Mouse (Mus musculus): ENCODE measurements at regions not wholly inside any gene's neighbourhood (a gene's known extent, or its start where the extent isn't known, plus 50 kb on each side); places are given as distances from the start of the nearest gene placed in this dataset.

DNA sequence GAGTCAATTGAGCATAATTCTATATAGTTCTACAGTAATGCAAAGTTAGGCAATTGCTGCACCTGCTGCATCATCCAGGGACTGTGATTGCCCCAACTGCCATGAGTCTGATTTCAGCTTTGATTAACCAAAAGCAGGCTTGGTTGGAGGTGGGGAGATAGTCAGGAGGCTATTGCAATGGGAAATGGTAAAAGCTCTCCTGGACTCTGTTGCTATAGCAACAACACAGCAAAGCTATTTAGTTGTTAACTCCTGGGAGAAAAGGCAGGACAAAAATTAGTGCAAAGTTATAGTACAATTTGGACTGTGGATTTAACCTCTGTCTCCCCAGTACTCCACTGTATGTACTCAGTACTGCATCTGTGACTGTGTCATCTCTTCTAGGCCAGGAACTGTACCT lies 51.7 kb upstream of the Rasgrf1 start:
- DNase-seq (ENCODE audit: low spot score): no peak

- DNase-seq (ENCODE audit: low spot score): no peak
These were observed 59.0 kb upstream of the Rasgrf1 start for GRCm38 (mm10) chr9:89850491-89851282.

- no peak for DNase-seq (ENCODE audit: low spot score)
These were observed 59.8 kb upstream of the Rasgrf1 start for GRCm38 (mm10) chr9:89849947-89850346.

DNA sequence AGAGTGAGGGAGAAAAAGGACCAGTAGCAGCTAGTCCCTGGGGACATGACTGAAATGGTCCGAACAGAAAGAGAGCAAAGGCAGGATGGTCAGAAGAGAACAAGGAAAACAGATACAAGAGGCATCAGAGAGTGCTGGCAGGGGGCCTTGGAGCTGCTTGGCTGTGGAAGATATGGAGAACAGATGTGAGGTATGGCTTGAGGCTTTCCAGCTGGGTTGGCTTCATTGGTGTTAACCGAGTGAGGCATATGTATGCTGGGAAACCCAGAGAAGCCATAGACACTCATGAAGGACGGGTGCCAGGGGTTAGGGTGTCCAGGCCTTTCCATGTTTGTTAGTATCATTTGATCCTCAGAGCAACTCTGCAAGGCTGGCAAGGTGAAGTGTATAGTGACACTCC lies 61.1 kb upstream of the Rasgrf1 start:
- DNase-seq (ENCODE audit: low spot score): no peak

DNA sequence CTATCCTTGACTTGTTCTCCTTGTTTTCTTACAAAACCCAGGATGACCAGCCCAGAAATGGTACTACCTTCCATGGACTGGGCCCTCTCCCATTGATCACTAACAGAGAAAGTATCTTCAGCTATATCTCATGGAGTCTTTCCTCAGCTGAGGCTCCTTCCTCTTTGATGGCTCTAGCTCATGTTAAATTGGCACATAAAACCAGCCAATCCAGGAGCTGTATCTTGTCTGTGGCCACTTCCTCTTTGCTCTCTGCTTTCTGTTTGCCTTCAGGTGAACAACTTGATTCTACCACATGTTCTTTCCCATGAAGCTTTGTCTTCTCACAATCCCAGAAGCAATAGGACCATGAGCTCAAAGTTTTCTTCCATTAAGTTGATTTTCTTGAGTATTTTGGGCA lies 62.7 kb upstream of the Rasgrf1 start:
- no peak for DNase-seq (ENCODE audit: low spot score)

GRCm38 (mm10) chr9:89842776-89843089 lies 67.0 kb upstream of the Rasgrf1 start:
- DNase-seq (ENCODE audit: low spot score): no peak

GRCm38 (mm10) chr9:89841866-89842775 lies 67.6 kb upstream of the Rasgrf1 start:
- DNase-seq (ENCODE audit: low spot score): no peak

DNA sequence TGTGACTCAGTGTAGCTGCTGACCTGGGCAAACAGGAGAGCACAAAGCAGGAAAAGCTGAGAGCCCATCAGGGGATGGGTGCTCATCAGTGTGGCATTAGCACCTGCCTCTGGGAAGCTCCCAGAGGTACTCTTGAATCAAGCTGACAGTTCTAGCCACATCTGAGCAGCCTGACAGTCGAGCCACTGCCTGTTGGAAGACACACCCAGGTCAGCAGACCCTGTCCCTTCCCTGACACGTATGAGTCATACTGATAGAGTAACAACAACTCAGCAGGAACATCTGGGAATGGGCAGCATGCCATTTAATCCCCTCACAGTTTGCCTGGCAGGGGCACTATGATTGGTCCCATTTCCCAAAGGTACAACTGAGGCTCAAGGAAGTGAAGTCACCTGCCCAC lies 68.3 kb upstream of the Rasgrf1 start:
- DNase-seq (ENCODE audit: low spot score): no peak

- DNase-seq (ENCODE audit: low spot score): no peak
These were observed 73.1 kb upstream of the Rasgrf1 start for GRCm38 (mm10) chr9:89836454-89837245.

- no peak for DNase-seq (ENCODE audit: low spot score)
These were observed 76.1 kb upstream of the Rasgrf1 start for GRCm38 (mm10) chr9:89833596-89833995.

DNA sequence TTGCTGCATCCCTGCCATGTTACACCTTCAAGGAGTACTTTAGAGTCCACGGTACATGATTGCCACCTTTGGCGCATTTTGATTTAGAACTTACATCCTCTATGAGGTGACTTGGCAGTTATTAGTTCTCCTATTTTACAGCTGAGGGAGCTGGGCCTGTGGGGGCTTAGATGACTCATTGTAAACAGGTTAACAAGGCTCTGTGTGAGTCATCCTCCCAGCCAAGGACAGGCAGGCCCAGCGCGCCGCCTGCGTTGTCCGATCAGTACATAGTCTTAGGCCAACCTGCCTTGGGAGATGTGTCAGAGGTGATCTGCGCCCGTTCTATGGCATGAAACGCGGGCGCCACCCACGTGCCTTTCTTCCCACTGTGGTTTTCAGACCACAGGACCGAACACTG lies 77.9 kb upstream of the Rasgrf1 start:
- peak; percentile 64 for DNase-seq (ENCODE audit: low spot score)

- no peak for DNase-seq (ENCODE audit: low spot score)
These were observed 81.6 kb upstream of the Rasgrf1 start for GRCm38 (mm10) chr9:89828156-89828555.

- no peak for DNase-seq (ENCODE audit: low spot score)
These were observed 82.1 kb upstream of the Rasgrf1 start for GRCm38 (mm10) chr9:89827564-89827963.

DNA sequence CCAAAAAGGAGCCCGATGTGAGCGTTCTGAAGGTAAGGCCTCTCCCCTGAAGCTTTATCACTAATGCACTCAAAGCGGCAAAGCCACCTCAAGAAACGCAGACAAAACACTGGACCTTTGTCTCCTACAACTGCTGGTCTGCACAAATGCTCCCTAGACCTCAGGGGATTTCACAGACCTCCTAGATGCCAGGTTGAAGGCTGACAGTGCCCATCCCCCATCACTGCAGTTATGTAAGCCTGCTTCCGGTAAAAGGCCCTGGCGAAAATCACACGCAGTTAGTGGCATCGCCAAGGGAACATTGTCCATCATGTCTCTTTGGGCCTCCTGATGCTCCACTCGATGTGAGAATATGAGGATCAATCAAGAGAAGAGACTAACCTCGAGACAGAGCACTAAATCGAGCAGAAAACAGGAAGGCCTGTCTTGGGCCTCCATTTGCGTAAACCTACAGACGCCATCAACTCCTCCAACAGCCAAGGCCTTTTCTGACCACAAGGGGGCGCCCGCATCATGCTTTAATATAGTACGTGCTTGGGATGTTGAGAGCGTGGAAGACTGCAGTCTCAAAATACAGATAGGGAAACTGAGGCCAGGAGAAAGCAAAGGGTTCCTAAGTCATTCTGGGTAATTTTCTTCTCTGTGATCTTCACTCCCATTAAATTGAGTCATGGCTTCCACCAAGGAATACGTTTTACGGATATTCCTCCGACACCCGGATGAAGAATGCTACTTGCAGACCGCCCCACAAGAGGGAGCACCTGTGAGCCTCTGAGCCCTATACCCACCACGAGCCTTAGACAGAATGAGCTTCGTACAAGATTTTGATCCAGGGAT lies 82.8 kb upstream of the Rasgrf1 start:
- DNase-seq (ENCODE audit: low spot score): peak; percentile 91

DNA sequence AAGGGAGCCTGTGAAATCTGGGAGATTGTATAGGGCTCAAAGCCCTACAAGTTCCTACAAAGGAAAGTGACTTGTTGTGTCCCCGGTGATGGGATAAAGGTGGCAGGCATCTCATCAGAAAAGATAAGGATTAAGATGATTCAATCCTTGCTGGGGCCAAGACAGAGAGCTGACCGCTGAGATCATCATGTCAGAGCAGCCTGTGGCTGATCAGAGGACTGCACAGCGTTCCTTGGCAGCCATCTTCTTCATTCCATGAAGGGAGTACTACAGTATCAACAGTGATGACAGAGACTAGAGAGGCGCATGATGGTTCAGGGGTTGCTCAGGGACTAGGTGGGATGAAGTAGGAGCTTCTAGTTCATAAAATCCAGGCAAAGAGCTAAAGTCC lies 83.6 kb upstream of the Ankrd34c start:
- DNase-seq (ENCODE audit: low spot score): no peak

DNA sequence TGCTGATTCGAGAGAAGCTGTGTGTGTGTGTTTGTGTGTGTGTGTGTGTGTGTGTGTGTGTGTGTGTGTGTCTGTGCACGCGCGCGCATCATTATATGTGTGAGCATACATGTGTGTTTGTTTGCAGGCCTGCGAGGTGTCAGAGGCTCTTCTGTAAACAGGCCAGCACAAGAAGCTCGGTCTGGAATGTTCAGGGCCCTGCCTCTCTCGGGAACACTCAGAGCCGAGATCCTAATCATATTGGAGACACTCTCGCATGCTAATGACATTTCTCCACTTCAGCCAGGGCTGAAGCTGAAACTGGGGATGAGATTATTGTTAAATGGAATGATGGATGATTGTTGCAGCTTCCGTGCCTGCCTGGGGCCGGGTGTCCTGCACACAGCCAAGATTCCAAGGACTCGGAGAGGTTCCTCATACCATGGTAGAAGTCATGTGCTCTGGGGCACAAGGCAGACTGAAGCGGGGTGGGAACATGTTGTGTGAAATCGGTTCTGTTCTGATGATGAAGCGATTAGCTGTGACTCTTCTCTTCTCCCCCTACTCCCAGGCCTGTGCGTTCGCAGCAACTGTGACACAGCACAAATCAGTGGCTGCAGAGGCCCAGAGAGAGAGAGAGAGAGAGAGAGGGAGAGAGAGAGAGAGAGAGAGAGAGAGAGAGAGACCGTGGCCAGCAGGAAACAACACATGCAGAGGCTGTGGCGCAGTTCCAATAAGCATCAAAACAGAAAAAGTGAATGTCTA lies 83.0 kb upstream of the Ankrd34c start:
- peak; percentile 24 for DNase-seq (ENCODE audit: low spot score)

DNA sequence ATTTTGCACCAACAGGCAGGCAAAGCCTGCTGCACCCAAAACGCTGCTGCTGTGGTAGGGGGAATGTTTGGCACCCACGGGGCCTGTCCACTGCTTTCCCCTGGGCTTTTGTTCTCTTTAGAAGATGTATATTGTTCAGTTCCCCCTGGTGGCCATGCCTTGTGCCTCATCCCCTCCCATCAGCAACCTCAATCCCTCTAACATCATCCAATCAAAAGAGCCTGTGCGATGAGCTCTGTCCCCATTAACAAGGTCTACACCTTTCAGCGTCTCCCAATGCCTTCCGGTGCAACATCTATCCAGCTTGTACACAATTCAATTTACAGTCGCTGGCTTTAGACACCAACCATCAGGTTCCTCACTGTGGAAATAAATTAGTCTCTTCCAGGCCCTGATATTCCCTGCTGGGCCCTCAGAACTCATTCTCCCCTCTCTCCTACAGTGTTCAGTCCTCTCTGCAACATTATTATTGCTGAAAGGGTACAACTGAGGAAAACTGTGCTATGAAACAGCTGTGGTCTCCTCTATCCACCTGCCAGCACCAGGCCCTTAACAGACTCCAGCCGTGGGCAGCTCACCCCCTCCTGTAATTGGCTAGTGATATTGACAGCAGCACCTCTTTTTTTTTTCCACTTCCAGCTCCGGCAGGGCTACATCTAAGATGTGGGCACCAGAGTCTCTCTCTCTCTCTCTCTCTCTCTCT lies 75.5 kb upstream of the Ankrd34c start:
- no peak for DNase-seq (ENCODE audit: low spot score)

- no peak for DNase-seq (ENCODE audit: low spot score)
These were observed 69.1 kb upstream of the Ankrd34c start for GRCm38 (mm10) chr9:89807381-89807780.

DNA sequence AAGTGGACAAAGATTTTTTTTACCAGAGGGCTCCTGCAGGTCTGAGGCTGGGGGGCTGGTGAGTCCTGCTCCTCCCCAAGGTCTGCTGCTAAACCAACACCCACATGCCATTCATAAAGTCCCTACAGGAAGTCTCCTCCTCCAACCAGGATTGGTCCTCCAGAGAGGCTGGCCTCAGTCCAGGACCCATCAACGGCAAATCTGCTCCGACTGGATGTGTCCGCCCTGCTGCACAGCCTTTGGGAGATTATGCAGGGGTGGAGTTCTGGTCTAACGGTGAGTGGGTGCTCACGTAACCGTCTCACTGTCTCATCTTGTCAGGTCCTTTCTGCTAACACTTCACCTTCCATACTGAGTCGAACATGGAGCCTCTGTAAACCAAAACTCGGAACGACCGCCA lies 64.4 kb upstream of the Ankrd34c start:
- peak; percentile 7 for DNase-seq (ENCODE audit: low spot score)

- peak; percentile 63 for DNase-seq (ENCODE audit: low spot score)
These were observed 54.7 kb upstream of the Ankrd34c start for GRCm38 (mm10) chr9:89793018-89793417.

All from urinary bladder, postnatal 14 days (tissue).